Mouse (Mus musculus): ENCODE data around the gene Farp1. TPM values are rescaled to one million over a fixed set of nuclear protein-coding genes. Genes with fewer than 3 reads are reported as not detected.

The Farp1 gene
- polyA plus RNA-seq, 1 experiment from 2014 or later = 19.1 TPM

DNA sequence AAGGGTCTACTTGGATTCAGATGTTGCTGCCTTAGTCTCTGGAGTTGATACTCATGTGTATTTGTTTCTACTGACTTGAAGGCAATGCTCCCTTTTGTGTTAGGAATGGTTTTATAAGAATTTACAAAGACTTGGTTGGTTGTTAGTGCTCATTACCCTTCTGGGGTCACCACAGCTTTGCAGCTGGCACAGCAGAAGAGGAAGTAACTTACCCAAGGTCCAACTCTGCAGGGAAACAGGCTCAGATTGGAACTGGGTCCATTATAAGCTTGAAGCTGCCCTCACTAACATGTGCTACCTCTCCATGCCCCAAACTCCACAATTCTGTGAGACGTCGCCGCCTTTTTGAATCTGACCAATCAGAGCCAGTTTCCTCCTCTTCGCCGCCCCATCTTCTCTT is 22.8 kb downstream of the Farp1 start:
- ATAC-seq (ENCODE audit: insufficient number of reproducible peaks, insufficient read depth, low FRiP score, low read depth) = no peak
- H3K9ac ChIP-seq (ENCODE audit: low read length) = no peak overlapping the region
- H3K27ac ChIP-seq (replicated peaks in 1 of 2; ENCODE audit: control insufficient read depth in 1 of 2, insufficient read depth in 1 of 2, low read depth in 2 of 2, low read length in 2 of 2) = no peak overlapping the region
- H3K9me3 ChIP-seq (ENCODE audit: control insufficient read depth, low read length) = no peaks in the 10 kb centered on the region
- 97% methylated on average over 5 of the region's 5 CpGs for WGBS
- H3K4me1 ChIP-seq (ENCODE audit: control insufficient read depth in 2 of 2, insufficient read depth in 2 of 2, low read length in 2 of 2) = peaks cover 36 to 72% of the 10 kb centered on the region in 2 experiments
- H3K36me3 ChIP-seq (ENCODE audit: control insufficient read depth, insufficient read depth, low read length) = no peaks in the 10 kb centered on the region
- H3K4me3 ChIP-seq (ENCODE audit: control insufficient read depth in 1 of 2, insufficient read depth in 1 of 2, low read depth in 1 of 2, low read length in 2 of 2) = no peak overlapping the region
- H3K27me3 ChIP-seq (ENCODE audit: control insufficient read depth, insufficient read depth, low read length) = no peaks in the 10 kb centered on the region
- H3K4me2 ChIP-seq (ENCODE audit: low read length) = no peak overlapping the region

DNA sequence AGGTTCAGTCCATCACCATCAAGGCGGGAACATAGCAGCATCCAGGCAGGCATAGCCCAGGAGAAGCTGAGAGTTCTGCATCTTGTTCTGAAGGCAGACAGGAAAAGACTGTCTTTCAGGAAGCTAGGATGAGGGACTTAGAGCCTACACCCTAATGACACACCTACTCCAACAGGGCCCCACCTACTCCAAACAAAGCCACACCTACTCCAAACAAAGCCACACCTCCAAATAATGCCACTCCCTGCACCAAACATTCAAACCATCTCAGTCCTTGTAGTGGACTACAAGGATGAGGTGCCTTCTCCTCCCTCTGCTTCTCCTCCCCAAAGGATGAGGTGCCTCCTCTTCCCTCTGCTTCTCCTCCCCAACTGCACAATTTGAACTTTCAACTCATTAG is 23.5 kb downstream of the Farp1 start:
- Histone ChIP-seq H3K27ac (replicated peaks in 1 of 2; ENCODE audit: control insufficient read depth in 1 of 2, insufficient read depth in 1 of 2, low read depth in 2 of 2, low read length in 2 of 2) (no peak overlapping the region), H3K4me1 (ENCODE audit: control insufficient read depth in 2 of 2, insufficient read depth in 2 of 2, low read length in 2 of 2) (peaks cover 40 to 72% of the 10 kb centered on the region in 2 experiments), H3K9ac (ENCODE audit: low read length) (no peak overlapping the region), H3K9me3 (ENCODE audit: control insufficient read depth, low read length) (no peaks in the 10 kb centered on the region), H3K27me3 (ENCODE audit: control insufficient read depth, insufficient read depth, low read length) (no peaks in the 10 kb centered on the region), H3K36me3 (ENCODE audit: control insufficient read depth, insufficient read depth, low read length) (no peaks in the 10 kb centered on the region), H3K4me2 (ENCODE audit: low read length) (no peak overlapping the region), H3K4me3 (ENCODE audit: control insufficient read depth in 1 of 2, insufficient read depth in 1 of 2, low read depth in 1 of 2, low read length in 2 of 2) (no peak overlapping the region)
- ATAC-seq (ENCODE audit: insufficient number of reproducible peaks, insufficient read depth, low FRiP score, low read depth) = no peak
- 100% methylated on average over 1 of the region's 1 CpGs for WGBS

DNA sequence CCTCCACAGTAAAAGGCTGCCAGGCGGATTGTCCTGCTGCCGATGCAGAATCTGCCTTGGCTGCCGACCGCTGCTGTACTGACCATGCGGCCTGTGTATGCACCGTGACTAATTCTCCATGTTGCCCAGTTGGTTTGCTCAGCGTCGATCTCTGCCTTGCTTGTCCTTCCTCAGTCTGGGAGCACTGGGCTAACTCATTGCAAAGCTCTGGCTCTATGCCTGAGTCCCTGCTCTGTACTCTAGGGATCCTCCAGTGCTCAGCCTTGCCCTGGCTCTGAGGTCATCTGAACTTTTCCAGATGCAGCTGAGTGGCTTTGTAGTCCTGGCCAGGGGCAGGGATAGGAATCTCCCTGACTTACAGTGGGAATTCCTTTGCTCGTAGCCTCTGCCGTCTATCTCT is 24.3 kb downstream of the Farp1 start:
- H3K4me3 ChIP-seq (ENCODE audit: control insufficient read depth in 1 of 2, insufficient read depth in 1 of 2, low read depth in 1 of 2, low read length in 2 of 2) = no peak overlapping the region
- WGBS = 30% methylated on average over 10 of the region's 10 CpGs
- H3K9ac ChIP-seq (ENCODE audit: low read length) = no peak overlapping the region; the same call in 1 of the 2 replicates
- H3K4me1 ChIP-seq (ENCODE audit: control insufficient read depth in 2 of 2, insufficient read depth in 2 of 2, low read length in 2 of 2) = peaks cover 38 to 68% of the 10 kb centered on the region in 2 experiments
- H3K36me3 ChIP-seq (ENCODE audit: control insufficient read depth, insufficient read depth, low read length) = no peaks in the 10 kb centered on the region
- H3K9me3 ChIP-seq (ENCODE audit: control insufficient read depth, low read length) = no peaks in the 10 kb centered on the region
- H3K4me2 ChIP-seq (ENCODE audit: low read length) = peak overlapping the region; percentile 16; the same call in 1 of the 2 replicates
- H3K27me3 ChIP-seq (ENCODE audit: control insufficient read depth, insufficient read depth, low read length) = no peaks in the 10 kb centered on the region
- H3K27ac ChIP-seq (replicated peaks in 1 of 2; ENCODE audit: control insufficient read depth in 1 of 2, insufficient read depth in 1 of 2, low read depth in 2 of 2, low read length in 2 of 2) = peak overlapping the region; percentile 1 to 43; a peak in 2 of 4 replicates
- ATAC-seq (ENCODE audit: insufficient number of reproducible peaks, insufficient read depth, low FRiP score, low read depth) = 0 out of 2 replicates have a peak, but pooled peaks have one; percentile 55

DNA sequence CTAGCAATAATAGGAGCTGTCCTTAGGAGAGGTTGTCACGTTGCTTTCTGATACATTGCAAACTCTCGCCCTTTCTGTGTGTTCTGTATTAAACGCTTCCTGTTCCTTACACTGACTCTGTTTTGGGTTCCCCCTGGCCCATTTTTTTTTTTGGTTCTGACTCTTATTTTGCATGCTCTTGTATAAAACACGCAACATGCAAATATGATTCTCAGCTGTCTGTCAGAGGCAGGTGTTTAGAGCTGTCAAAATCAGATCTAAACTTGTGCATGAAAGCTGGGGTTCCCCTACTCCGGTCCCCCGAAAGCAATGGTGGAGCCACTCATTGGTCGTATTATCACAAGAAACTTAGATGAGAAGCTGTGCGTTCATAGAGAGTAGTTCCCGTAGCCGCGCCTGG is 25.5 kb downstream of the Farp1 start:
- ATAC-seq (ENCODE audit: insufficient number of reproducible peaks, insufficient read depth, low FRiP score, low read depth) = no peak
- WGBS = 57% methylated on average over 11 of the region's 11 CpGs
- H3K4me3 ChIP-seq (ENCODE audit: control insufficient read depth in 1 of 2, insufficient read depth in 1 of 2, low read depth in 1 of 2, low read length in 2 of 2) = no peak overlapping the region
- H3K4me1 ChIP-seq (ENCODE audit: control insufficient read depth in 2 of 2, insufficient read depth in 2 of 2, low read length in 2 of 2) = peaks cover 38 to 61% of the 10 kb centered on the region in 2 experiments
- no peak overlapping the region for H3K4me2 ChIP-seq (ENCODE audit: low read length)
- H3K27me3 ChIP-seq (ENCODE audit: control insufficient read depth, insufficient read depth, low read length) = no peaks in the 10 kb centered on the region
- H3K9ac ChIP-seq (ENCODE audit: low read length) = no peak overlapping the region
- no peaks in the 10 kb centered on the region for H3K9me3 ChIP-seq (ENCODE audit: control insufficient read depth, low read length)
- H3K27ac ChIP-seq (replicated peaks in 1 of 2; ENCODE audit: control insufficient read depth in 1 of 2, insufficient read depth in 1 of 2, low read depth in 2 of 2, low read length in 2 of 2) = no peak overlapping the region
- no peaks in the 10 kb centered on the region for H3K36me3 ChIP-seq (ENCODE audit: control insufficient read depth, insufficient read depth, low read length)

DNA sequence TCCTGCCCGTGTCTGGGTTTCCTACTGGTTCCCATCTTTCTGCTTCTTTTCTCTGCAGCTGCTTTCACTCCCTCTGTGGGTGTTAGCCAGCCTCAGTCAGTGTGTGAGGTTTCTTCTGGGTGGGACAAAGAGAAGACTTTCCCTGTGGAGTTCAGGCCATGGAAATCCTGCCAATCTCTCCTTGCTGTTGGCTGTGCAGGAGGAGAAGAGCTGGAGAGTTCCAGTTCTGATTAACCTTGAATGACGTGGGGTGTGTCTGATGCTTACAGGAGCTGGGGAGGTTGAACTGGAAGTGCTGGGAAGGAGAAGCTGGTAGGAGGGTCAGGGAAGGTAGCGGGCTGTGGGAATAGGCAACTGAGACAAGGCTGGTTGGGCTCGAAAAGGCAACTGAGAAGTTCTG is 26.7 kb downstream of the Farp1 start:
- peak overlapping the region; percentile 27 for H3K4me2 ChIP-seq (ENCODE audit: low read length)
- H3K27ac ChIP-seq (replicated peaks in 1 of 2; ENCODE audit: control insufficient read depth in 1 of 2, insufficient read depth in 1 of 2, low read depth in 2 of 2, low read length in 2 of 2) = peak overlapping the region; percentile 43 to 69
- H3K4me1 ChIP-seq (ENCODE audit: control insufficient read depth in 2 of 2, insufficient read depth in 2 of 2, low read length in 2 of 2) = peaks cover 38 to 53% of the 10 kb centered on the region in 2 experiments
- no peaks in the 10 kb centered on the region for H3K27me3 ChIP-seq (ENCODE audit: control insufficient read depth, insufficient read depth, low read length)
- peaks cover 3% of the 10 kb centered on the region; the same call in 1 of the 2 replicates for H3K36me3 ChIP-seq (ENCODE audit: control insufficient read depth, insufficient read depth, low read length)
- no peak overlapping the region for H3K4me3 ChIP-seq (ENCODE audit: control insufficient read depth in 1 of 2, insufficient read depth in 1 of 2, low read depth in 1 of 2, low read length in 2 of 2)
- no peak overlapping the region for H3K9ac ChIP-seq (ENCODE audit: low read length)
- no peaks in the 10 kb centered on the region for H3K9me3 ChIP-seq (ENCODE audit: control insufficient read depth, low read length)
- WGBS = 38% methylated on average over 4 of the region's 4 CpGs
- no peak for ATAC-seq (ENCODE audit: insufficient number of reproducible peaks, insufficient read depth, low FRiP score, low read depth)

DNA sequence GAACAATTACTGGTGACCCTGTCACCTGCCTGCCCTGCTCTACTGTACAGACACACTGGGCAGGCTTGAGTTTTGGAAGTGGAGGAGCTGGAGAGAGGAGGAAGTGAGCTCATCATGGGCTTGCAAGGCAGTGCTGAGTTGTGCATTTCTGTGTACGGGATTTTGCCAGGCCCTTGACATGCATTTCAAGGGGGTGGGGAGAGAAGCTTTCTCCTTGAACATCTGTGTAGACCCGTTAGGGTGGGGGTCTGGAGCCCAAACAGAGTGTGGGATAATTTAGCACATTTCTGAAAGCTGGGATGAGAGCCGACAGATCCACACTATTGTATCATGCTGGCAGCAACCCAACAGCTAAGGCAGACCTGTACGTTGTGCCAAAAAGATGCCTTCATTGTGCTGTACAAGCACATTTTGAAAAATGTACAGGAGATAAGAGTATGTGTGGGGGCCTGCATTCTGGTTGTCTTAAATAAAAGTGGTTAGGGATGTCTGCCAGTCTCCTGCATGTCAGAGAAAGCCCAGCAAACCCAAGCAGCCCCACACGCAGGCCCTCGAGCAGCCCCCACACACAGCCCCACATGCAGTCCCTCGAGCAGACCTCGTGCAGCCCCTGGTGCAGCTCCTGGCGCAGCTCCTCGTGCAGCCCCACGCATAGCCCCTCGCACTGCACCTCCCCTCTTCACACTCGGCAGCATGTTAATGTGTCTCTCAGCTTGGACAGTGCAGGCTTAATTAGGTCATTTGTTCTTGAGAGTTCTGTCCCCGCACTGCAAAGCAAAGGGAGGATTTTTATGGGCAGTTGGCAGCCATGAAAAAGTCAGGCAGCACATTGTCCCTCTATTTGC is 27.5 kb downstream of the Farp1 start:
- Histone ChIP-seq H3K4me1 (ENCODE audit: control insufficient read depth in 2 of 2, insufficient read depth in 2 of 2, low read length in 2 of 2) (peaks cover 38 to 53% of the 10 kb centered on the region in 2 experiments), H3K9me3 (ENCODE audit: control insufficient read depth, low read length) (no peaks in the 10 kb centered on the region), H3K27ac (replicated peaks in 1 of 2; ENCODE audit: control insufficient read depth in 1 of 2, insufficient read depth in 1 of 2, low read depth in 2 of 2, low read length in 2 of 2) (peak overlapping the region; percentile 43 to 69), H3K9ac (ENCODE audit: low read length) (peak overlapping the region; percentile 44), H3K4me2 (ENCODE audit: low read length) (peak overlapping the region; percentile 27), H3K36me3 (ENCODE audit: control insufficient read depth, insufficient read depth, low read length) (peaks cover 3% of the 10 kb centered on the region; the same call in 1 of the 2 replicates), H3K27me3 (ENCODE audit: control insufficient read depth, insufficient read depth, low read length) (no peaks in the 10 kb centered on the region), H3K4me3 (ENCODE audit: control insufficient read depth in 1 of 2, insufficient read depth in 1 of 2, low read depth in 1 of 2, low read length in 2 of 2) (no peak overlapping the region)
- WGBS = 17% methylated on average over 14 of the region's 14 CpGs
- peak; percentile 62 for ATAC-seq (ENCODE audit: insufficient number of reproducible peaks, insufficient read depth, low FRiP score, low read depth)

DNA sequence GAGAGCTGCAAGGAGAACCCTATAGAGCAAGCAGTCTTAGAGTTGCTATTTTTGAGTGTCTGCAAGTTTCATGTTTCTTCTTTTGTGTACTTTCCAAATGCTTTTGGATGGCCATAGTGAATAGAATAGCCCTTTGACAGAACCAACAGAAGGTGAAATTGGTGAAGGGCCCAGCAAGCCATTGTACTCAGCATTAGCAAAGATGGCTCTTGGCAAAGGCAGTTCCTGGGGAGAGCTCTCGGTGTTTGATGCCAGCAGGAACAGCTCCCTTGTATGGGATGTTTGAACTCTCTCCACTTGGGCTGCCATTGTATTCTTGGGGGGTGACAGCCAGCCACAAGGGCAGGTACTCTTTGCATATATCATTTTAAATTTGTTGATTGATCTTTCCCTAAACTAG is 29.7 kb downstream of the Farp1 start:
- no peaks in the 10 kb centered on the region for H3K9me3 ChIP-seq (ENCODE audit: control insufficient read depth, low read length)
- H3K4me3 ChIP-seq (ENCODE audit: control insufficient read depth in 1 of 2, insufficient read depth in 1 of 2, low read depth in 1 of 2, low read length in 2 of 2) = no peak overlapping the region
- no peak overlapping the region for H3K27ac ChIP-seq (replicated peaks in 1 of 2; ENCODE audit: control insufficient read depth in 1 of 2, insufficient read depth in 1 of 2, low read depth in 2 of 2, low read length in 2 of 2)
- H3K4me2 ChIP-seq (ENCODE audit: low read length) = no peak overlapping the region
- no peak overlapping the region for H3K9ac ChIP-seq (ENCODE audit: low read length)
- peaks cover 29 to 40% of the 10 kb centered on the region in 2 experiments for H3K4me1 ChIP-seq (ENCODE audit: control insufficient read depth in 2 of 2, insufficient read depth in 2 of 2, low read length in 2 of 2)
- H3K36me3 ChIP-seq (ENCODE audit: control insufficient read depth, insufficient read depth, low read length) = peaks cover 5% of the 10 kb centered on the region; the same call in 1 of the 2 replicates
- 85% methylated on average over 1 of the region's 1 CpGs for WGBS
- H3K27me3 ChIP-seq (ENCODE audit: control insufficient read depth, insufficient read depth, low read length) = no peaks in the 10 kb centered on the region
- no peak for ATAC-seq (ENCODE audit: insufficient number of reproducible peaks, insufficient read depth, low FRiP score, low read depth)

Data from heart, embryonic 14.5 days (tissue).